Comparison of ENCODE assay signal across 25 mouse cellular contexts in genomic region chr10:80441598-80441997, GRCm38 (mm10). TPM values are rescaled to one million over a fixed set of nuclear protein-coding genes. Genes with fewer than 3 reads are reported as not detected.
DNase-seq lines count a peak whose midpoint lies in the region; ATAC-seq and TF ChIP-seq lines count a peak whose summit lies in the region.
"Had no signal": no experiment of that assay in that cellular context is flagged by ENCODE, and none has a peak within 500 bp of the region (broad histone marks: within the 10 kb centered on the region; RNA-seq: fewer than 3 reads in every experiment).

No protein-coding gene starts in this region.

- ATAC-seq in liver, postnatal 0 days = no peak
- ATAC-seq in liver, embryonic 11.5 days (replicated peaks; ENCODE audit: low FRiP score) = no peak
- no peak for ATAC-seq in megakaryocyte progenitor cell, adult 5-6 weeks (replicated peaks; ENCODE audit: poor library complexity)
- ATAC-seq: forebrain, postnatal 0 days; midbrain, embryonic 13.5 days had no signal

- no peak for DNase-seq in gastrocnemius, adult 2 months
- DNase-seq in gastrocnemius, adult 18-20 months (ENCODE audit: low spot score) = no peak
- DNase-seq in liver, postnatal 0 days = no peak
- no peak for DNase-seq in liver, embryonic 11.5 days (ENCODE audit: low spot score)
- DNase-seq in NIH3T3 (ENCODE audit: low read depth) = peak; percentile 30
- DNase-seq in frontal cortex, postnatal 36 days (ENCODE audit: low spot score in 2 of 2) = no peak
- DNase-seq: cerebellum, adult 2 months; cerebellum, postnatal 25 days; forebrain, postnatal 0 days; kidney, adult 8-10 months; kidney, postnatal 10 days; layer of hippocampus, postnatal 36 days; lung, adult 18-20 months; lung, postnatal 14 days; thymus, postnatal 25 days had no signal

- no peak overlapping the region for H3K27ac ChIP-seq in gastrocnemius, adult 2 months
- no peak overlapping the region for H3K27ac ChIP-seq in liver, postnatal 0 days (ENCODE audit: low read depth)
- no peak overlapping the region for H3K27ac ChIP-seq in liver, embryonic 11.5 days (ENCODE audit: low read depth, low read length)
- H3K27ac ChIP-seq: embryonic facial prominence, embryonic 12.5 days; hindbrain, embryonic 12.5 days; limb, embryonic 13.5 days; midbrain, embryonic 13.5 days had no signal

- no peaks in the 10 kb centered on the region for H3K27me3 ChIP-seq in liver, postnatal 0 days (ENCODE audit: insufficient read depth, low read length)
- H3K27me3 ChIP-seq in liver, embryonic 11.5 days (replicated peaks; ENCODE audit: control insufficient read depth, insufficient read depth, low read length) = peaks cover 6% of the 10 kb centered on the region

- intact Hi-C loops in gastrocnemius, adult 2 months (cut with DNase I) = no loop called here

- 59% methylated on average over 8 of the region's 8 CpGs for WGBS in liver, postnatal 0 days (ENCODE audit: insufficient replicate concordance)
- WGBS in liver, embryonic 11.5 days = 54% methylated on average over 8 of the region's 8 CpGs

- H3K4me3 ChIP-seq in gastrocnemius, adult 2 months = no peak overlapping the region
- H3K4me3 ChIP-seq in liver, postnatal 0 days (ENCODE audit: low read depth, low read length) = no peak overlapping the region
- H3K4me3 ChIP-seq in liver, embryonic 11.5 days (ENCODE audit: low read depth, low read length) = no peak overlapping the region
- H3K4me3 ChIP-seq: embryonic facial prominence, embryonic 12.5 days; hindbrain, embryonic 12.5 days; limb, embryonic 13.5 days; megakaryocyte, embryonic 14.5 days; midbrain, embryonic 13.5 days had no signal

- no peak overlapping the region for H3K9ac ChIP-seq in liver, postnatal 0 days (replicated peaks)
- H3K9ac ChIP-seq in liver, embryonic 11.5 days (ENCODE audit: low read depth, low read length) = no peak overlapping the region
- H3K9ac ChIP-seq: embryonic facial prominence, embryonic 12.5 days; forebrain, postnatal 0 days; hindbrain, embryonic 12.5 days; limb, embryonic 13.5 days; midbrain, embryonic 13.5 days had no signal

- TF ChIP-seq EP300 in liver, postnatal 0 days (IDR thresholded peaks at IDR 0.05; ENCODE audit: low read depth) = no peak

- H3K4me2 ChIP-seq in liver, postnatal 0 days (ENCODE audit: low read depth, low read length) = no peak overlapping the region
- no peak overlapping the region for H3K4me2 ChIP-seq in liver, embryonic 11.5 days
- H3K4me2 ChIP-seq: embryonic facial prominence, embryonic 12.5 days; hindbrain, embryonic 12.5 days; limb, embryonic 13.5 days; midbrain, embryonic 13.5 days had no signal

- peaks cover 25% of the 10 kb centered on the region for H3K4me1 ChIP-seq in liver, postnatal 0 days (ENCODE audit: insufficient read depth)
- peaks cover 19% of the 10 kb centered on the region for H3K4me1 ChIP-seq in liver, embryonic 11.5 days (replicated peaks; ENCODE audit: control insufficient read depth, insufficient read depth, low read length)

- no peaks in the 10 kb centered on the region for H3K36me3 ChIP-seq in liver, postnatal 0 days (replicated peaks; ENCODE audit: insufficient read depth, low read length)
- H3K36me3 ChIP-seq in liver, embryonic 11.5 days (ENCODE audit: control insufficient read depth, insufficient read depth, low read length) = no peaks in the 10 kb centered on the region
- H3K36me3 ChIP-seq: embryonic facial prominence, embryonic 12.5 days; hindbrain, embryonic 12.5 days; limb, embryonic 13.5 days; midbrain, embryonic 13.5 days had no signal

- H3K9me3 ChIP-seq in liver, postnatal 0 days (ENCODE audit: low read length) = no peaks in the 10 kb centered on the region
- no peaks in the 10 kb centered on the region for H3K9me3 ChIP-seq in liver, embryonic 11.5 days (ENCODE audit: control insufficient read depth, low read length)
- H3K9me3 ChIP-seq: embryonic facial prominence, embryonic 12.5 days; hindbrain, embryonic 12.5 days; limb, embryonic 13.5 days; megakaryocyte, embryonic 14.5 days; midbrain, embryonic 13.5 days had no signal

- TF ChIP-seq CTCF in gastrocnemius, adult 2 months (IDR thresholded peaks at IDR 0.05) = peak; percentile 9; the same call in 1 of the 2 replicates
- 0 out of 2 replicates have a peak, but pooled peaks have one; percentile 12 for TF ChIP-seq CTCF in liver, postnatal 0 days (IDR thresholded peaks at IDR 0.05; ENCODE audit: low read depth)

RNA-seq across cellular contexts. Expression of gene Tcf3, which starts 8.2 kb away (rescaled TPM):
- total RNA-seq in gastrocnemius, adult 2 months (2021) = 10 to 100 TPM; 11.1 to 12.0 TPM
- 10 to 100 TPM; 11.2 to 11.3 TPM for total RNA-seq in gastrocnemius, adult 18-20 months (2021)
- 28.2 and 29.5 TPM in 2 replicates for polyA plus RNA-seq in liver, postnatal 0 days (2015; fragmentation: Nextera tagmentation; extraction: Ambion mirVana)
- polyA plus RNA-seq in liver, embryonic 11.5 days (2014; fragmentation: Nextera tagmentation; extraction: Ambion mirVana) = 148 and 149 TPM in 2 replicates
- 29.9 and 35.3 TPM in 2 replicates for total RNA-seq in megakaryocyte progenitor cell, adult 5-6 weeks (2015)
- total RNA-seq in megakaryocyte progenitor cell, adult 5-6 weeks (2017) = 33.5 and 51.0 TPM in 2 replicates

RNA-seq across cellular contexts. Expression of gene Uqcr11, which starts 35.0 kb away (rescaled TPM):
- 1,000 to 10,000 TPM in 1 of 2 experiments, 100 to 1,000 TPM in 1; 776 to 1,068 TPM for total RNA-seq in gastrocnemius, adult 2 months (2021)
- 100 to 1,000 TPM; 831 to 847 TPM for total RNA-seq in gastrocnemius, adult 18-20 months (2021)
- 753 and 771 TPM in 2 replicates for polyA plus RNA-seq in liver, postnatal 0 days (2015; fragmentation: Nextera tagmentation; extraction: Ambion mirVana)
- 835 and 866 TPM in 2 replicates for polyA plus RNA-seq in liver, embryonic 11.5 days (2014; fragmentation: Nextera tagmentation; extraction: Ambion mirVana)
- total RNA-seq in megakaryocyte progenitor cell, adult 5-6 weeks (2015) = 202 and 210 TPM in 2 replicates
- 184 and 263 TPM in 2 replicates for total RNA-seq in megakaryocyte progenitor cell, adult 5-6 weeks (2017)

RNA-seq across cellular contexts. Expression of gene Mbd3, which starts 42.2 kb away (rescaled TPM):
- 100 to 1,000 TPM; 105 to 116 TPM for total RNA-seq in gastrocnemius, adult 2 months (2021)
- total RNA-seq in gastrocnemius, adult 18-20 months (2021) = 100 to 1,000 TPM; 108 to 127 TPM
- polyA plus RNA-seq in liver, postnatal 0 days (2015; fragmentation: Nextera tagmentation; extraction: Ambion mirVana) = 33.4 and 33.5 TPM in 2 replicates
- 174 and 175 TPM in 2 replicates for polyA plus RNA-seq in liver, embryonic 11.5 days (2014; fragmentation: Nextera tagmentation; extraction: Ambion mirVana)
- 91.1 and 96.6 TPM in 2 replicates for total RNA-seq in megakaryocyte progenitor cell, adult 5-6 weeks (2015)
- total RNA-seq in megakaryocyte progenitor cell, adult 5-6 weeks (2017) = 82.8 and 90.8 TPM in 2 replicates

RNA-seq across cellular contexts. Expression of gene Onecut3, which starts 53.0 kb away (rescaled TPM):
- total RNA-seq in gastrocnemius, adult 2 months (2021) = not detected
- total RNA-seq in gastrocnemius, adult 18-20 months (2021) = not detected
- polyA plus RNA-seq in liver, postnatal 0 days (2015; fragmentation: Nextera tagmentation; extraction: Ambion mirVana) = not detected in 2 replicates
- 0.94 and 1.3 TPM in 2 replicates for polyA plus RNA-seq in liver, embryonic 11.5 days (2014; fragmentation: Nextera tagmentation; extraction: Ambion mirVana)
- not detected in 2 replicates for total RNA-seq in megakaryocyte progenitor cell, adult 5-6 weeks (2015)
- total RNA-seq in megakaryocyte progenitor cell, adult 5-6 weeks (2017) = not detected in 2 replicates
- total RNA-seq: adrenal gland, adult 18-20 months; gastrocnemius, postnatal 4 days; left cerebral cortex, postnatal 25 days had no signal
- polyA plus RNA-seq: heart, embryonic 14.5 days; limb, embryonic 13.5 days had no signal

RNA-seq across cellular contexts. Expression of gene Mex3d, which starts 54.1 kb away (rescaled TPM):
- 1 to 10 TPM; 4.7 to 5.1 TPM for total RNA-seq in gastrocnemius, adult 2 months (2021)
- 1 to 10 TPM; 4.0 to 4.6 TPM for total RNA-seq in gastrocnemius, adult 18-20 months (2021)
- 0.72 and 0.99 TPM in 2 replicates for polyA plus RNA-seq in liver, postnatal 0 days (2015; fragmentation: Nextera tagmentation; extraction: Ambion mirVana)
- 2.5 and 3.7 TPM in 2 replicates for polyA plus RNA-seq in liver, embryonic 11.5 days (2014; fragmentation: Nextera tagmentation; extraction: Ambion mirVana)
- 1.9 and 4.3 TPM in 2 replicates for total RNA-seq in megakaryocyte progenitor cell, adult 5-6 weeks (2015)
- total RNA-seq in megakaryocyte progenitor cell, adult 5-6 weeks (2017) = 2.7 and 7.9 TPM in 2 replicates
